Mouse (Mus musculus) adrenal gland, postnatal 4 days (tissue): ENCODE data around the gene Ank2. TPM values are rescaled to one million over a fixed set of nuclear protein-coding genes. Genes with fewer than 3 reads are reported as not detected.

Experiments used
- DNase-seq, 2 experiments: peaks; one replicate each; pipeline ENCODE4 v3.0.0; 2021 to 2022; ENCODE audit warnings: low spot score in 2 of 2, mixed read lengths in 2 of 2
- microRNA-seq: library from miRNA; unstranded; fragments of <30 nt; microRNA quantifications from one replicate; pipeline ENCODE4 v1.2.0, GENCODE M21; 2021
- total RNA-seq, 2 experiments: library from RNA; stranded (reverse); gene quantifications; 2 replicates each; pipeline ENCODE4 v1.2.3; 2021

The Ank2 gene
- total RNA-seq, 2 experiments from 2014 or later, result 91.4 to 93.0 TPM

DNA sequence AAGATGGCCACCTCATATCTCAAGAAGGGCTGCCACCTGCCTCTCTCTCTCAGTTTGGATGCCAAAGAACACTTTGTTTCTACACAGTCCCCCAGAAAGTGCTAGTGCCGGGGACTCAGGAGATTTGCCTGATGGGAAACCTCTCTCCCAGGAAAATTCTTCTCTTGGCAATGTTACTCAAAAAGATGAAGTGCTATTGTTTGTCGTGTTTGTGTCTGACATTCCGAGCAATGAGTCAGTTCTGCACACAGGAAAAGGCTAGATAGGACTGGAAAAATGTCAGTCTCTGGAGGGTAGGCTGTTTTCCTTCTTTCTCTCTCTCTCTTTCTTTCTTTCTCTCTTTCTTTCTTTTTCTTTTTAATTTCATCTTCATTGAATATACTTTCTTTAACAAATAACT is 577.2 kb downstream of the Ank2 start:
- DNase-seq, result no peak

DNA sequence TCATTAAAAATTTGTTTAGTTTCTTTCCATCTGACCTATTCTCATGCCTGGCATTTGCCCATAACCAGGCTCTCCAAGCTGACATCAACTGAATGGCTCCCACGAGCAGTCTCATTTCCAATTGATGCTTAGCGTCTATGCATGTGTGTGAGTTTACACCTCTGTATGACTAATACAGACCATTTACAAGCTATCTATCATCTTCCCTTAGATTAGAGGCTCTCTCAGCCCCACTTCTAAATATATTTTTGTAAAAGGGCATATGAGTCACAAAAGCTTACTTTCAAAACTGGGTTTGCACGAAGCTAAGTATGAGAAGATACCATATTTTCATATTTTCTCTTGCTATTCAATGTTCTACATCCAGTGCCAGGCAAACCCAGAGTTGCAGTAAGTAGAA is 578.9 kb downstream of the Ank2 start:
- no peak for DNase-seq

DNA sequence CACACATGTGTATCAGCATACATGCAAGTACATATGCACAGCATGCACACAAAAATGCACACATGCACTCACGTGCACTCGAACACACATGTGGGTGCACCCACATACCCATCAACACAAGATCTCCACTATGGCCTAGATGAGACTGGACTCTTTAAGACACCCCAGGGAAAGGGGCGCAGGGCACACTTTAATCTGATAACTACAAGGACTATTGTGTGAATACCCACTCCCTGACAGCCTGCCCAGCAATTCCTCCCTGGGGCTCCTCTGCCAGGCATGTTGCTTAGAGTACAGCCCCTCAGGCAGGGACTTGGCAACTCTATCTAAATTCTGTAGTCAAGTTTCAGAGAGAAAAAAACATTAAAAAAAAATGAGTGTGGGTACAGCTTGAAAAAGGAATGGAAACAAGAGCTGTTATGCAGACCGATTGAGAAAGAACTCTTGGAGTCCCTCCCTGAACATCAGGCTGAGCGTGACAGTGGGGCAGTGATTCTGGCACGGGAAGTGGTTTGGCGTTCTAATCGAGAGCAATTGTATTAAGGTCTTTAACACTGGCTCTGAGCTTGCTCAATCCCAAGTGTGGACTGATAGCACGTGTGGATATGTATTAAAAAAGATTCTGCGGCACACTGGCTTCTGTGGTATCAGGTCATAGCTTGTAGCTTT is 580.2 kb downstream of the Ank2 start:
- no peak for DNase-seq

DNA sequence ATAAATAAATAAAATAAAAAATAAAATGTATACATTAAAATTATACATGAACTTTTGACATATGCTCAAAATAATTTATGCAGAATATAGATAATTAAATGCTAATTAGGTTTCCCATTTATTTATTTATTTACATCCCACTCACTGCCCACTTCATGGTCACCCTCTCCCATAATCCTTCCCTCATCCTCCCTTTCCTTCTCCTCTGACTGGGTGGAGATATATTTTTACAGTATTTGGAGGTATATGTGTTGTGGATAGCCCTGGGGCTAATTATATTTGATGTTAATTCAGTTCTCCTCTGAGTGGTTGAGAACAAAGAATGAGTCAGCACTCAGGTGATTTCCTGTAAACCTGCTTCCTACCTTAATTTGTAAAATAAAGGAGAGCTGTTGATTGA is 582.8 kb downstream of the Ank2 start:
- no peak for DNase-seq

DNA sequence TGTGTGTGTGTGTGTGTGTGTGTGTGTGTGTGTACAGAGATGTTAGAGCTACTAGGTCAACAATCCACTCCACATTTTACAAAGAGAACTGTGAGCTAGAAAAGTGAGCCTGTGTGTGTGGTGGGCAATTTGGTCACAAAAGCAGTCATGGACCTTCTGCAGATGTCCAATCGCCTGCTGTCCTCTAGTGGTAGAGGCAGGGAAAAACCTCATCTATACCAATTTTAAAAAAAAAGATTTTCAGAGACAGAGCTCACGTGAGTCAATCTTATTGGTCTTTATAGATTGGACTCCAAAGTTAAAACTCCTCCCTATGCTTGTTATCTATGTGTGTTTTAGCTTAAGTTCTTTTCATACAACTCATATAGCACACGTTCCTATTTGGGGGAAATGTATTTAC is 595.6 kb downstream of the Ank2 start:
- DNase-seq, result no peak

DNA sequence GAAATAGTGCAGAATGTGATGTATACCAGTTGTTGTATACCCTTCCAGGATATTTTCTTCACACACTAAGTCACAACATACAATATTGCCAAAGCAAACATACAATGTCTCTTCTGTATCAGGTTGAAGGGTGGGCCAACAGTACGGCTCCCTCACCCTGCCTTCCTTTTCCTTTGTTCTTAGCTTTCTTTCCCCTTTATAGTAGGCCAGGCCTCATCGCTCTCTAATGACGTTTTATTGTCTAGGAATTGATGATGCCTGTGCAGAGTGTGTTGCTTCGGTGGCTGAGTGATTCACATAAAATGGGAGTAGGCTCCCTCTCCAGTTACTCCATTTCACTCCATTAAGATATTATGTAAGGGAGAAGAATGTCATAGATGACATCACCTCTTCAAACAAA is 612.5 kb downstream of the Ank2 start:
- no peak for DNase-seq

DNA sequence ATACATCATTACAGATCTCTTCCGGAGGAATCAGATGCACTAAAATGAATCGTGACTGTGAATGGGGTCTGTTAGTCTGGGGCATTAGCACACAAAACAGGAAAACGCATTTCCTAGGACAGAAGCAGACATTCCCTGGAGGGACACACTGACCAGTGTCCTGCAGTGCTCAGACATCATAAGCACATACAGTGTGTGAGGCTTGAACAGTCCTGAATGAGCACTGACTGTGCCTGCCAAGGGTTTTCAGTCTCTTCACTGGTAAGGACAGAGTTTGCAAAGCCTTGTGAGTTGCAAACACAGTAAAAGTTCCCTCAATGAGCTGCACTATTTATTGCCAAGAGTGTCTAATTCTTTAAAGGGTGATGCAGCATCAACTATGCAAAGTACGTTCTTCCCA is 613.1 kb downstream of the Ank2 start:
- DNase-seq, result no peak

DNA sequence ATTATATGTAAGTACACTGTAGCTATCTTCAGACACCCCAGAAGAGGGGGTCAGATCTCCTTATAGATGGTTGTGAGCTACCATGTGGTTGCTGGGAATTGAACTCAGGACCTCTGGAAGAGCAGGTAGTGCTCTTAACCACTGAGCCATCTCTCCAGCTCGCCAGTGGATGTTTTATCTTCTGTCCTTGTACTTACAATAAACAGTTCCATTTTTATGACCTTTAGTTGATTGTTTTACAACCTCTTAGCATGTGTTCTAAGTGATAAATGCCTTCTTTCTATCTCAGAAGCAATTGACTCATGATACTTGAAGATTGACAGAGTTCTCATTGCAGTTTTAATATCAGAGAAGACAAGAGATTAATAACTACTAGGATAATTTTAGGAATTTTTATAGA is 620.9 kb downstream of the Ank2 start:
- no peak for DNase-seq

Small RNA genes lying within 50 kb of the gene (microRNA-seq; reads per million reads assigned to microRNA genes)
- gene Gm44494, result not detected
- gene Mir302a, result 37.6 reads per million, percentile 35 among the genes with 10 or more reads in this experiment
- 46.5 reads per million, percentile 38 among the genes with 10 or more reads in this experiment for gene Mir302b
- gene Mir302c, result 2.9 reads per million, percentile 5 among the genes with 10 or more reads in this experiment
- gene Mir302d, result 59.4 reads per million, percentile 40 among the genes with 10 or more reads in this experiment
- not detected for gene Mir367

Other genes starting within 250 kb of the Ank2 start
- 10 to 100 TPM; 36.1 to 38.3 TPM for gene Larp7, start 54.0 kb upstream of the Ank2 start, total RNA-seq
- 1 to 10 TPM; 8.6 to 9.4 TPM for gene Zgrf1, start 54.1 kb upstream of the Ank2 start, total RNA-seq
- not detected for gene Neurog2, start 133.8 kb upstream of the Ank2 start, total RNA-seq